Mouse (Mus musculus) kidney, adult 2 months (tissue): Measurements from ENCODE around the gene Cdca7. TPM values are rescaled to one million over a fixed set of nuclear protein-coding genes. Genes with fewer than 3 reads are reported as not detected.

Experiments used
- DNase-seq: peaks from one replicate; pipeline ENCODE4 v3.0.0; 2021
- H3K27ac ChIP-seq: fragments of 200-500 bp; 2 replicates; pipeline ENCODE4 v1.5.1; 2012; ENCODE audit warnings: low read depth, low read length, control low read depth, inconsistent platforms; ENCODE audit not compliant: insufficient read depth
- H3K27me3 ChIP-seq: fragments of 200-500 bp; replicated peaks from 2 replicates; pipeline ENCODE4 v1.6.1; 2012; ENCODE audit warnings: mild to moderate bottlenecking, moderate library complexity, low read length, inconsistent platforms; ENCODE audit not compliant: control insufficient read depth, insufficient read depth
- H3K36me3 ChIP-seq: fragments of 200-500 bp; 2 replicates; pipeline ENCODE4 v1.6.1; 2012; ENCODE audit warnings: mild to moderate bottlenecking, moderate library complexity, low read length, inconsistent platforms; ENCODE audit not compliant: control insufficient read depth, insufficient read depth
- H3K4me1 ChIP-seq: fragments of 200-500 bp; 2 replicates; pipeline ENCODE4 v1.6.1; 2011; ENCODE audit warnings: low read length; ENCODE audit not compliant: control insufficient read depth, insufficient read depth
- H3K4me3 ChIP-seq: fragments of 200-500 bp; 2 replicates; pipeline ENCODE4 v1.5.1; 2011; ENCODE audit warnings: mild to moderate bottlenecking, low read depth, low read length, control low read depth; ENCODE audit not compliant: insufficient read depth
- CTCF ChIP-seq: fragments of 200-500 bp; conservative IDR thresholded peaks from 2 replicates; pipeline ENCODE4 v1.5.1; 2011; ENCODE audit warnings: low read depth, mild to moderate bottlenecking, control low read depth, low read length, moderate library complexity, mixed read lengths; ENCODE audit not compliant: insufficient read depth, insufficient read length
- POLR2A ChIP-seq: fragments of 200-500 bp; IDR thresholded peaks from one replicate; pipeline ENCODE4 v1.6.1; 2011; ENCODE audit warnings: low read depth, low read length, control low read depth
- WGBS: fragments of 180-500 bp; shearing (Covaris S2); methylation state at CpG from one replicate; pipeline ENCODE4 v1.1.7; 2018; 5-methylcytosine and 5-hydroxymethylcytosine counted together
- polyA plus RNA-seq: library from polyadenylated mRNA; depleted of rRNA; stranded (reverse); fragments of >200 nt; gene quantifications from 2 replicates; pipeline ENCODE4 v1.2.3, GENCODE M21; 2012

The Cdca7 gene
- polyA plus RNA-seq, 1 experiment, result 1.4 TPM

GRCm38 (mm10) chr2:72507855-72508635 is 32.1 kb downstream of the Cdca7 start:
- H3K27me3 ChIP-seq, result no peaks in the 10 kb centered on the region; the same call in 1 of the 2 replicates
- TF ChIP-seq CTCF (no peak), POLR2A (no peak)
- no peaks in the 10 kb centered on the region for H3K36me3 ChIP-seq
- 60% methylated on average over 18 of the region's 18 CpGs for WGBS
- H3K4me3 ChIP-seq, result no peak overlapping the region
- no peak for DNase-seq
- no peak overlapping the region for H3K27ac ChIP-seq
- no peaks in the 10 kb centered on the region for H3K4me1 ChIP-seq

- 71% methylated on average over 8 of the region's 8 CpGs for WGBS
- H3K4me3 ChIP-seq, result no peak overlapping the region
- DNase-seq, result no peak
- TF ChIP-seq POLR2A (no peak), CTCF (no peak)
- no peaks in the 10 kb centered on the region for H3K4me1 ChIP-seq
- no peaks in the 10 kb centered on the region for H3K36me3 ChIP-seq
- no peaks in the 10 kb centered on the region; the same call in 1 of the 2 replicates for H3K27me3 ChIP-seq
- no peak overlapping the region for H3K27ac ChIP-seq
Measured at GRCm38 (mm10) chr2:72508891-72509290, 32.9 kb downstream of the Cdca7 start.

GRCm38 (mm10) chr2:72515526-72515925 is 39.6 kb downstream of the Cdca7 start:
- H3K4me3 ChIP-seq, result no peak overlapping the region
- H3K27ac ChIP-seq, result no peak overlapping the region
- TF ChIP-seq POLR2A (no peak), CTCF (no peak)
- no peaks in the 10 kb centered on the region for H3K4me1 ChIP-seq
- H3K36me3 ChIP-seq, result no peaks in the 10 kb centered on the region
- DNase-seq, result no peak
- H3K27me3 ChIP-seq, result no peaks in the 10 kb centered on the region; the same call in 1 of the 2 replicates
- 71% methylated on average over 7 of the region's 7 CpGs for WGBS

GRCm38 (mm10) chr2:72515971-72516719 is 40.2 kb downstream of the Cdca7 start:
- WGBS, result 16% methylated on average over 17 of the region's 17 CpGs
- H3K4me3 ChIP-seq, result no peak overlapping the region
- DNase-seq, result peak; percentile 78
- H3K36me3 ChIP-seq, result no peaks in the 10 kb centered on the region
- H3K4me1 ChIP-seq, result no peaks in the 10 kb centered on the region
- no peak overlapping the region for H3K27ac ChIP-seq
- H3K27me3 ChIP-seq, result no peaks in the 10 kb centered on the region; the same call in 1 of the 2 replicates
- TF ChIP-seq CTCF (peak; percentile 85), POLR2A (no peak)

GRCm38 (mm10) chr2:72516720-72517089 is 40.7 kb downstream of the Cdca7 start:
- H3K27me3 ChIP-seq, result no peaks in the 10 kb centered on the region; the same call in 1 of the 2 replicates
- H3K27ac ChIP-seq, result no peak overlapping the region
- TF ChIP-seq POLR2A, result no peak
- TF ChIP-seq CTCF, result no peak
- no peaks in the 10 kb centered on the region for H3K4me1 ChIP-seq
- 30% methylated on average over 8 of the region's 8 CpGs for WGBS
- no peaks in the 10 kb centered on the region for H3K36me3 ChIP-seq
- no peak for DNase-seq
- H3K4me3 ChIP-seq, result no peak overlapping the region

GRCm38 (mm10) chr2:72524022-72524421 is 48.1 kb downstream of the Cdca7 start:
- Histone ChIP-seq H3K36me3 (no peaks in the 10 kb centered on the region), H3K27me3 (no peaks in the 10 kb centered on the region), H3K4me1 (no peaks in the 10 kb centered on the region), H3K4me3 (no peak overlapping the region), H3K27ac (no peak overlapping the region)
- 35% methylated on average over 12 of the region's 12 CpGs for WGBS
- no peak for DNase-seq
- TF ChIP-seq POLR2A, result no peak
- TF ChIP-seq CTCF, result no peak

GRCm38 (mm10) chr2:72525556-72525955 is 49.6 kb downstream of the Cdca7 start:
- no peak overlapping the region for H3K27ac ChIP-seq
- H3K36me3 ChIP-seq, result no peaks in the 10 kb centered on the region
- H3K27me3 ChIP-seq, result no peaks in the 10 kb centered on the region
- H3K4me1 ChIP-seq, result no peaks in the 10 kb centered on the region
- DNase-seq, result no peak
- WGBS, result 95% methylated on average over 3 of the region's 3 CpGs
- no peak overlapping the region for H3K4me3 ChIP-seq
- TF ChIP-seq POLR2A (no peak), CTCF (no peak)
